Mouse (Mus musculus) heart, embryonic 11.5 days (tissue): ENCODE measurements around the gene Sult6b2. TPM values are rescaled to one million over a fixed set of nuclear protein-coding genes. Genes with fewer than 3 reads are reported as not detected.

Source experiments
- ATAC-seq: fragments of 200-750 bp; cut with Nextera tagmentation; replicated peaks from 2 replicates; pipeline ENCODE4 v1.8.0; 2017; ENCODE audit warnings: moderate library complexity; ENCODE audit not compliant: insufficient number of reproducible peaks, low FRiP score, low TSS enrichment
- H3K27ac ChIP-seq: fragments of 300-500 bp; sonication (generic); 2 replicates; pipeline ENCODE4 v1.5.1; 2014; ENCODE audit warnings: mild to moderate bottlenecking, low read depth, low read length
- H3K27me3 ChIP-seq: fragments of 300-500 bp; sonication (generic); 2 replicates; pipeline ENCODE4 v1.6.1; 2014; ENCODE audit warnings: mild to moderate bottlenecking, low read length, mixed read lengths; ENCODE audit not compliant: control insufficient read depth, insufficient read depth
- H3K36me3 ChIP-seq: fragments of 300-500 bp; sonication (generic); 2 replicates; pipeline ENCODE4 v1.6.1; 2014; ENCODE audit warnings: mild to moderate bottlenecking, low read length, moderate library complexity, mixed read lengths; ENCODE audit not compliant: control insufficient read depth, insufficient read depth
- H3K4me1 ChIP-seq: fragments of 300-500 bp; sonication (generic); 2 replicates; pipeline ENCODE4 v1.6.1; 2014; ENCODE audit warnings: low read length; ENCODE audit not compliant: control insufficient read depth, insufficient read depth
- H3K4me2 ChIP-seq: fragments of 300-500 bp; sonication (generic); 2 replicates; pipeline ENCODE4 v1.6.1; 2014; ENCODE audit warnings: mild to moderate bottlenecking, moderate library complexity
- H3K4me3 ChIP-seq: fragments of 300-500 bp; sonication (generic); 2 replicates; pipeline ENCODE4 v1.5.1; 2014; ENCODE audit warnings: low read depth, low read length
- H3K9ac ChIP-seq: fragments of 300-500 bp; sonication (generic); 2 replicates; pipeline ENCODE4 v1.6.1; 2014; ENCODE audit warnings: mild to moderate bottlenecking, low read depth, low read length, moderate library complexity
- H3K9me3 ChIP-seq: fragments of 300-500 bp; sonication (generic); replicated peaks from 2 replicates; pipeline ENCODE4 v1.6.1; 2016; ENCODE audit warnings: low read length; ENCODE audit not compliant: control insufficient read depth
- WGBS: fragments of 180-500 bp; shearing (Covaris S2); extraction: QIAGEN DNeasy Blood & Tissue Kit; methylation state at CpG from one replicate; pipeline ENCODE4 v1.1.7; 2014; ENCODE audit not compliant: insufficient replicate concordance; 5-methylcytosine and 5-hydroxymethylcytosine counted together
- polyA plus RNA-seq: library from polyadenylated mRNA; unstranded; fragments of >200 nt; fragmentation: Nextera tagmentation; extraction: Ambion mirVana; gene quantifications from 2 replicates; pipeline ENCODE4 v1.2.1, GENCODE M21; 2014

The Sult6b2 gene
- polyA plus RNA-seq, 1 experiment from 2014 or later = 0.14 TPM

- Histone ChIP-seq H3K9me3 (no peaks in the 10 kb centered on the region), H3K4me3 (no peak overlapping the region), H3K36me3 (no peaks in the 10 kb centered on the region), H3K9ac (no peak overlapping the region), H3K27ac (no peak overlapping the region), H3K4me1 (0 out of 2 replicates have a peak, but pooled peaks cover 3% of the 10 kb centered on the region), H3K27me3 (no peaks in the 10 kb centered on the region), H3K4me2 (no peak overlapping the region)
- 48% methylated on average over 8 of the region's 8 CpGs for WGBS
- ATAC-seq = no peak
These were observed 68.8 kb downstream of the Sult6b2 start for GRCm38 (mm10) chr6:142735302-142736005.

Other genes with a start within 250 kb of the Sult6b2 start
- 2.2 and 3.0 TPM in 2 replicates for gene Kcnj8, start 232.9 kb downstream of the Sult6b2 start, polyA plus RNA-seq
- 21.1 and 21.6 TPM in 2 replicates for gene Abcc9, start 102.2 kb downstream of the Sult6b2 start, polyA plus RNA-seq
- 117 and 126 TPM in 2 replicates for gene Cmas, start 47.8 kb downstream of the Sult6b2 start, polyA plus RNA-seq
- gene St8sia1, start 159.9 kb upstream of the Sult6b2 start, polyA plus RNA-seq = 3.6 and 5.2 TPM in 2 replicates